Mouse (Mus musculus): Measurements from ENCODE around the gene Ncaph2.

The Ncaph2 gene

DNA sequence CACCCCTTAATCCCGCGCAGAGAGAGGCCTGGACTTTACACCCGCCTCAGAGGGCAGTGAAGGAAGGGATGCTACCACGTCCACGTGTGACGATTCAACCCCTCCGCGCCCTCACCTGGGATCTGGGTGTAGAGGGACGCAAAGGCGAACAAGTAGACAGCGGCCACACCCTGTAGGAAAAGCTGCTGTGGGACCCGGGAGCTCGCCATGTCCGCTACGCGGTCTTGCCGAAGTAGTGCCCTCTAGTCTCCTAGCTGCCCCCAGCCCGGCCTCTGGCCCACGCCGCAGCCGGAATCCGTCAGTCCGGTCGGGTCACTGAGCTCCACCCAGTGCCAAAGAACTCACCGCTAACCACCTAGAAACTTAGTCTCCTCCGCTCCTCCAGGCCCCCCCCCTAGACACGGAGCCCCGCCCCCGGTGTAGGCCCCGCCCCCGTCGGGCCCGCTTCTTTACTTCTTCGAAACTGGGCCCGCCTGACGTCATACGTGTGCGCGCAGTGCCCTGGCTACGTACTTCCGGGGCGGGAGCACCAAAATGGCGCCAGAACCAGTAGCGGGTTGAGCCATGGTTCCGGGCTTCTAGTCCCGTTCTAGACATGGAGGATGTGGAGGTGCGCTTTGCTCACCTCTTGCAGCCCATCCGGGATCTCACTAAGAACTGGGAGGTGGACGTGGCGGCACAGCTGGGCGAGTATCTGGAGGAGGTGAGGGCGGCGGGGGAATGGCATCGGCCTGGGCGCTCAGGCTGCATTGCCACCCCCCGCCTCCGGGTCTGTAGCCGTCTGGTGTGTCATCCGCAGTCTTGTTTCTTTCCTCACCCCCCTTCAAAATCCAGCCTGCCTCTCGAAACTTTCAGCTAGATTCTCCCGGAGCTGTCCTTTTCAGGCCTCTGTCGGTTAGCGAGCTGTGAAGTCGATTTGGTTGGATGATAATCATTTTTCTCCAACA is at the start of gene Ncaph2, which contains the start of gene Lmf2:
Gene Ncaph2 (plus strand): TSS at position 479 of the 947 bp plus-strand sequence.
Gene Lmf2 (minus strand): TSS at position 419 of the 947 bp plus-strand sequence.
- DNase-seq (ENCODE audit: extremely low read depth, low read depth, low spot score) = no peak

DNA sequence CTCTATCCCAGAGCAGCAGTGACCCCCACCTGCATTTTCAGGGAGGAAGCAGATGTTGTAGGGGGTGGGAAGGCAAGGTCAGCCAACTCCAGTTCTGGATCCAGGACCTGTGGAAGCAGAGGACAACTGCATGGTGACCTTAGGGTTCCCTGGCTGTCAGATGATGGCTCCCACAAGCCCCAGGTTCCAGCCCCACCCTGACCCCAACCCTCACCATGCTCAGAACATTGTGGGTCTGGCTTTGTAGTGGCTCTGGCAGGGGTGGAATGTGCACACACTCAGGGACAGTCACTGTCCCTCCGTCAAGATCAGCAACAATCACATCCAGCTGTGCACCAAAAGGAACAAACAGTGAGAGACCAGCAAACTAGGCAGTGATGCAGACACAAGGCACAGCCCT is 49.6 kb upstream of the Ncaph2 start:
- no peak for DNase-seq (ENCODE audit: extremely low read depth, low read depth, low spot score)

DNA sequence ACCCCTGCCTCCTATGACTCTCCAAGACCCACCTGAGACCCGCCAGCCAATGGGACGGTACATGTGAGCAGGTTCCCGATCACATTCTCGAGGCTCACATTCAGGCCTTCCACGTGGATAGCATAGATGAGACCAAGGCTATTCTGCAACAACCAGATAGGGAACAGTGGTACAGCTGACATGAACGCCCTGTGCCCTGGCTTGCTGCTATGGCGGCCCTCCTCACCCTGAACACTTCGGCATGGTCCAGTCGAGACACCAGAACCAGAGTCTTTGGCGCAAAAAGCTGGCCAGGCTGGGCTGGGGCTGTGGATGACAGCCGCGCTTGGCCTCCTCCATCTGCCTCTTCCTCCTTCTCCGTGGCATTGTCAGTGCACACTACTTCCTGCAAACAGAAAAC is 48.1 kb upstream of the Ncaph2 start:
- no peak for DNase-seq (ENCODE audit: extremely low read depth, low read depth, low spot score)

DNA sequence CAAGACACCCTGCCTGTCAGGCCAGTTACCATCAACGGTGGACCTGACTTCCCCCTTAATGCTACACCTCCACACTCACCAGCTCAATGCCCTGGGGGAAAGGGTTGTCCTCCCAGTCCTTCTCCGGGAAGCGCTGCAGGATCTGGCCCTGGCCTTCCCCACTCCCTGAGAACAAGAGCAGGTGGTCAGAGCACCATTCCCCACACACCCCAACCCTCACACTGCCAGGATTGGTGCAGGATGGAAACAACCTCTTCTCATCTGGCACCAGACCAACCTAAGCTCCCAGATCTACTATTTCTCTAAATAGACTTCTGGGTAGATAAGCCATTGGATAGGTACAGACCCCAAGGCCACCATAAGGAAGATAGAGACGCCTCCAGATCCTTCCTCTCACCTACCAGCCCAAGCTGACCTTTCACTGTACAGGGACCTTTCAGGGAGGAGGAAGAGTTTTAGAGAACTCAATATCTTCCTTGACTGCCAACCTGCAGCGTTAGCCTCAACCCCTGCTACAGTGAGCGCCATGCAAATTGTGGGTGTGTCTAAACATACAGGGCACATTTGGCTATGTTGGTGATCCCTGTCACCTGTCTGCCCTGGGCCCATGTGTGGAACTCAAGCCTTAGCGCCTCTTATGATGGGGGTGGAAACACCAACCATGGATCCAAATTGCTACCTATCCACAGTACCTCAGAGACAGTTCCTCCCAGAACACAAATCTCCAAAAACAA is 46.9 kb upstream of the Ncaph2 start:
- DNase-seq (ENCODE audit: extremely low read depth, low read depth, low spot score) = no peak

DNA sequence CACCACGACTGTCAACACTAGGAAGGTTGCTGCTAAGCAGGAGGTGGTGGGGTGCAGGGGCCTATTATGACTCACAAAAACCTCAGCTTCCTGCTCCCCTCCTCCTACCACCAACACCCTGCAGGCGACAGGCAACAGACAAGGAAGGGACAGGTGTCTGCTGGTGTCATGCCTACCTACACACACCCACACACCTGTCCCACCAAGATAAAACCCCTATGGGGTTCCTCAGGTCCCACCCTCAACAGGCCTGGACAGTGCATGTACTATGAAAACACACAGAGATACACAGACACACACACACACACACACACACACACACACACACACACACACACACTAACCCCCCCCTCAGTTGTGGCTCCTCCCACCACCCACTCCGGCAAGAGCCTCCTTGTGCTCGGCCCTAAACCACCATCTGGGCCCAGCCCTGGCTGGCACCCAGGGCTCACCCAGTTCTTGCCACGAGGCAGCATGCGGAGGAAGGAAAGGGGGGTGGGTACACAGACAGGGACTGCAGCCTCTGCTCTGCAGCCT is 45.5 kb upstream of the Ncaph2 start:
- no peak for DNase-seq (ENCODE audit: extremely low read depth, low read depth, low spot score)

DNA sequence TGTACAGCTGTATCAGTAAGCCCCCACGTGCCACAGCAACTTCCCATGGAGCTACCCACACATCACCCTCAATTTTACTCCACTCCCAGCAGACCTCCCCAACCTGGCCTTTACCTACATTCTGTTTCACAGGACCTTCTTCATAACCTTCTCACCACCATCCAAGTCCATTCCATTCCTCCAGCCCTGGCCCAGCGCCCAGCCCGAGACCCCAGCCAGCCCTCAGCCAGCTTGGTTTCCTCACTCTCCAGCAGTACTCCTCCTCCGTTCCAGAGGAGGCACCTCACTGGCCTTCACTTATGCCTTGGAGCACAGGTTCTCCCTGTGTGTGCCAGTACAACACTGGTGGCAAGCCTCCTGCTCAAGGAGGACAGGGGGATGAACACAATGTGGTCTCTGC is 42.2 kb upstream of the Ncaph2 start:
- DNase-seq (ENCODE audit: extremely low read depth, low read depth, low spot score) = no peak

DNA sequence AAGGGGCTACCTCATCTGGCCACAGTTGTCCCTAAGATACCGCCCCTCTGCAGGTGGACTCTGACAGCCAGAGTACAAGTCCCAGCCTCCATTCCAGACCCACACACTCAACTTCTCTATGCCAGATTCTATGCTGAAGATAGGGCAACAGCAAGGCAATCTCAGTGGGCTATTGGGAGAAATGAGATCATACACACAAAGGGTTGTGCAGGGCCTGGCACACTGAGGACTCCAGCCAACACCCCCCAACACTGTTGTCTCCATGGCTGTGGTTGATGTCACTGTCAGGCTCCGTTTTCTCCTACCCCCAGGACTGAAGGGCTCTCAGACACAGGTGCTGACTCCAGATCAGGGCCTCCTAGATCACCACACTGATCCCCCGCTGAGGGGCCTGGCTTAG is 41.4 kb upstream of the Ncaph2 start:
- no peak for DNase-seq (ENCODE audit: extremely low read depth, low read depth, low spot score)

DNA sequence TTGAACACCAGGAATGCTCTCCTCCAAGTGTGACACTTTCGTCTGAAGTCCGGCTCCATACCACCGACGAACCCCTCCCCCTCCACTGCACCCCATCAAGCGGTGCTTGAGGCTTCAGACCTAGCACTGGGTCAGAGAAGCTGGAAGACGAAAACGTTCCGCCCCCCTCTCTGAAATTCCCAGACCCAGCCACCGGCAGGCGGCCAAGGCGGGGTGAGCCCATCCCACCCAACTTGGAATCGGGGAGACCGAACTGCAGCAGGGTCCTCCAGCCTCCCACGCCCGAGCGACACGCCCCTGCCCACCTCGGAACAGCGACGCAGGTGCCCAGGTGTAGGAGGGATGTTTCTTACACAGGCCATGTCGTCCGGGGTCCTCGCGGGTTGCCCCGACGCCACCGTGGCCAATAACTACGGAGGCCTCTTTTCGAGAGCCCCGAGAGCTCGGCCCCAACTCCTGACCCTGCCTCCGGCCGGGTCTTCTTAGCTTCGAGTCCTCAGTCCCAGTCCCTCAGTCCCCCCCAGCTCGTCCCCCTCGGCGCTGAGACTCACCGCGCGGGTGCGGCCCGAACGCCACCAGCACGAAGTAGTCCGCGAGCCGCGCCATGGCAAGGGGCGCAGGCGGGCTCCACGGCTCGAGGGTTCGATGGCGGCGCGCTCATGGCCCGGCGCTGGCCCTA is 40.9 kb upstream of the Ncaph2 start:
- DNase-seq (ENCODE audit: extremely low read depth, low read depth, low spot score) = no peak

DNA sequence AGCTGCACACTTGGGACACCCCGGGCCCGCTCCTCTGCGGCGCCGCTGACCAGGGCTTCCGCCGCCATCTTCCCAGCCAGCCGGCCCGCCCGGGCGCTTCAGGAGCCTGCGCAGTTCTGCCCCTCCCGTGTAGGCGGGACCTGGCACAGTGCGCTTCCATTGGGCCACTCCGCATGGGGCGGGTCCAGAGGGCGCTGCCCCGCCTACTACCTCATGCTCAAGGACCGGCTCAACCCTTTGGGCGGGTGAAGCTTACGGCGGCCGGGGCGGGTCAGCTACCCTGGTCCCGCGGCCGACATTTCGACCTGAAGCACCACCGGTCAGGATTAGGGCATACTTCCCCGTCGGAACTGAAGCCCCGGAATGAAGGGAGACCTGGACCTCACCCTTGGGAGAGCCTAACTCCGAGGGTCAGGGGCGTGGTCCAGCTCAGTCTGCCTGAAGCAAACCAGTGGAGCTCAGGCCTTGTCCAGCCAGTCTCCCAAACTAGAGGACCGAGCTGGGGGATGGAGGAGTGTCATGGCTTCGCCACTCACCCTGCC is 40.3 kb upstream of the Ncaph2 start, which contains the start of gene Sbf1:
Gene Sbf1 (minus strand): TSS at position 122 of the 542 bp plus-strand sequence.
- DNase-seq (ENCODE audit: extremely low read depth, low read depth, low spot score) = peak; percentile 64

DNA sequence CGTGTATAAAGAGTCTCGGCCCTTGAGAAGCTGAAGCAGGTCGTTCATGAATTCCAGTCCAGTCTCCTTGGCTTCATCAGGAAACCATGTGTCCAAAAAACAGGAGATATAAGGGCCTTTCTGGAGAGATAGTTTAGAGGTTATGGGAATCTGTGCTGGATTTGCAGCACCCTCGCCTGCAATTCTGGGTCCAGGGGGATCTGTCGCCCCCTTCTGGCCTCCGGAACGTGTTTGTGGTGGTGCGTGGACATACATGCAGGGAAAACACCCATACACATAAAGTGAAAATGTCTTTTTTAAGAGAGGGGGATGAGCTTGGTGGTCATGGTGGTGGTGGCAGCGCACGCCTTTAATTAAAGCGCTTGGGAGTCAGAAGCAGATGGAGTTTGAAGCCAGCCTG is 39.4 kb upstream of the Ncaph2 start:
- DNase-seq (ENCODE audit: extremely low read depth, low read depth, low spot score) = no peak

DNA sequence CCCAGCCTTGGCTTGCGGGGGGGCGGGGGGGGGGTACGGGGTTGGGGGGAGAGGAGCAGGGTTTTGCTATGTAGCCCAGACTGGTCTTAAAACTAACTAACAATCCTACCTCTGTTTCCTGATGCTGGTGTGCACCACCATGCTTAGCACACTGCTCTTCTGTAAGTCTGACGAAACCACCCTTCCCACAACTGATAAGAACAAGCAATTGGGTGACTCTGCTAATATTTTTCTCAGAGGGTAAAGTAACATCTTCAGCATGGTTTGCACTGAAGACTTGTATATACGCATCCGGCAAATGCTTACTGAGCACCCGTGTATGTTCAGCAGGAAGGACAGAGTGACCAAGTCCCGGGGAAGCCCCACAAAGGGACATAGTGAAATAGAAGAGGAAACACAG is 34.3 kb upstream of the Ncaph2 start:
- no peak for DNase-seq (ENCODE audit: extremely low read depth, low read depth, low spot score)

DNA sequence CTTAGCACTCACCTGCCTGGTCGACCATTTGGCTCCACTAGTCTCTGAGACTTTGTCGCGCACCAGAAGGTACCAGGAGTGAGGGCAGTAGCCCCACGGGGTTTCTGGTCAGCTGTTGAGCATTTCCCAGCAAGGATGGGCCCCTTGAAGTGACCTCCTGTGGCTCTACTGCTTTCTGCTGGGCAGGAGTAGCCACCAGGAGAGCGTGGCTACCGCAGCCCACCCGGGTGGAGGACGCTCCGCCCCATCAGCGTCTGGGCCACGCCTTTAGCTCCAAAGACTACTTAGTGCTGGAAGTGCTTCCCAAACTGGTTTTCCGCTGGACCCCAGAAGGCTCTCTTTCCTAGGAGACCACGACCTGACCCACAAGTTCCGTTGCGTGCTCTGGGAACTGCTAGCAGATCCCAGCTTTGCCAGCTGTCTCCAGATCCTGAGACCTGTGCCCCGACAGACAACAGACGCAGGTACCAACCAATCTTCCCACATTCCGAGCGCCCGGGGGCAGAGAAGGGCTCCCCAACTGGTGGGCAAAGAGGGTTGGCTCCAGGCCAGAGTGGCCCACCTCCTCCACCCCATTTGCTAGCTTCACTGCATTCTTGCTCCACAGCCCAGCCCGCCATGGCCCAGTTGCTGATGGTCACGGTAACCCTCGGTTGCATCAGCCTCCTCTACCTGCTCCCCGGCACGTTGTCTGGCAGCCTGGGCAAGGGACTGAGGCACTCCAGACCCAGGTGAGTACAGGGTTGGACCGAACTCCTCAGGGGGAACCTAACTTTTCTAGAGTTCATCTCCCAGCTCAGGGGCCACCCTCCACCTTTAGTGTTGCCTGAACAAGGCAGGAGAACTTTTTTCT is 32.6 kb upstream of the Ncaph2 start, which contains the start of gene Adm2:
Gene Adm2 (plus strand): TSS at position 51 of the 853 bp plus-strand sequence.
- no peak for DNase-seq (ENCODE audit: extremely low read depth, low read depth, low spot score)

DNA sequence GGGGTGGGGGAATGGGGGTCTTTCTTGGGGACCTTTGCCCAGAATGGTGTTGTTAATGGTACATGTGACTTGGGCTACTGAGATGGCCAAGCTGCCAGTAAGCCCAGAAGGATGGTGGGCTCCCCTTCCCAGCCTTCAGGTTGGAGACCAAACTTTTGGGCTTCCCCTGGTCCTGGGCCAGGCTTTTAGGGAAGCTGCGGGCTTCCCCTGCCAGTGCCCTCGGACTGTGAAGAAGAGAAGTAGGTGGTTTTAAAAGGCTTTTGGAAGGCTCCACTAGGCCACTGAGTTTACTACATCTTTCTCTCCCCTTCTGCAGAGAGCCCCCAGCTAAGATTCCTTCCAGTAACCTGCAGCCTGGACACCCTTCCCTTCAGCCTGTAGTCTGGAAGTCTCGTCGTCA is 31.9 kb upstream of the Ncaph2 start:
- DNase-seq (ENCODE audit: extremely low read depth, low read depth, low spot score) = no peak

DNA sequence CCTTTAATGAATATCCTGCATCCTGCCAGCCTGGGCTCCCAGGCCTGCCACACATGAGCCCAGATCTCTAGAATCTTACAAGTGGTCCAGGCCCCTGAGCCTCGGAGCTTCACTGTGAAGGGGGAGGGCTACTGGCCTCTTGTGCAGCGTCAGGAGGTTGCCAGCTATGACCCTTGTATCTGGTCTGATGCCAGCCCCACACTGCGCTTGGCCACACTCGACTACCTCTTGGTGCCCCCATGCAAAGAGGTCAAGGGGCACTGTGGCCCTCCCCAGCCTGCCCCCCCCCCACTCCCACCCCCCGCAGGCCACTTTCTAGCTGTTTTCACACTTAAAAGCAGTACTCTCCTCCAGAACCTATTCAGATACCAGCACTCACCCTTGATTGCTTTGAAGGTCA is 29.1 kb upstream of the Ncaph2 start:
- DNase-seq (ENCODE audit: extremely low read depth, low read depth, low spot score) = no peak

DNA sequence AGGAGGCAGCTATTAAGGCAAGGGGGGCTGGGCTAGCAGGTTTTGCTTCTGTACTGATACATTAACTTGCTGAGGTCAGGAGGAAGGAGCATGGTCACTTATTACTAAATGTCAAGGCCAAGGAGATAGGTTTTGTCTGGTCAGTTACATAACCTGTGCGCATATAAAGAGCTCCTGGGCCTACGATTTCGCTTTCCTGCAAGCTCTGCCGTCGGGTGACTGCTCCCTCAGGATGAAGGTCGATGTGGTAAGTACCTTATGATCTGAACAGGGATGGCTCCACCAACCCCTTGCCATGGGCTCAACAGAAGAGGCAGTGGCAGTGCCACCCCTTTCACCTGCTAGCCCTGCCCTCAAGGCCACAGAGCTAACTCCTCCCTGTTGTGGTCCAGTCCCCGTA is 21.2 kb upstream of the Ncaph2 start, which contains the start of gene Miox:
Gene Miox (plus strand): TSS at position 128 of the 400 bp plus-strand sequence.
- no peak for DNase-seq (ENCODE audit: extremely low read depth, low read depth, low spot score)

DNA sequence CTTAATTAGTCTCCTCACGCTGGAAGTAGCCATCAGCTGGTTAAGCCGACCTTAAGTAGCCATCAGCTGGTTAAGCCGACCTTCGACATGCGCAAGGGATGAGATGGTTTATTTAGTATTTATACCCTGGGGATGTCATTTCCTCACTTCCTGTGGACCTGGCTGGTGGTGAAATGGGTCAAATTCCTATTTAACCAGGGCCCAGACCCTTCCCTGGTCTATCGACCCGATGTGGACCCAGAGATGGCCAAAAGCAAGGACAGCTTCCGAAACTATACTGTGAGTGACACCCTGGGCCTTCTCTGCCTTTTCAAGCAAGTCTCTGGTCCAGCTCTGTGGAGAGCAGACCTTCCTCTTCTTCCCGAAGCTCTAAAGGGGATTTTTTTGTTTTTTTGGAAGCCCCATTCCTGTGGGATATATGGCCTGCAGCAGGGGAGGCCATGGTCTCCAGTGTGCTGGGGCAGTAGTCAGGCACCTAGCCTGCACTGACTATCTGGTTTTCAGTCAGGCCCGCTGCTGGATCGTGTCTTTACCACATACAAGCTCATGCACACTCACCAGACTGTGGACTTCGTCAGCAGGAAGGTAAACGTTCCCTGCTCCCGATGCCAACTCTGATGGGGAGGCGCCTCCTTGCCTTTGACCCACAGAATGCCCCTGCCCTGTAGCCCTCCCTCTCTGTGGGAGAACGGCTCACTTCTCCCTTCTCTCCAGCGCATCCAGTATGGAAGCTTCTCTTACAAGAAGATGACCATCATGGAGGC is 20.6 kb upstream of the Ncaph2 start:
- DNase-seq (ENCODE audit: extremely low read depth, low read depth, low spot score) = no peak

DNA sequence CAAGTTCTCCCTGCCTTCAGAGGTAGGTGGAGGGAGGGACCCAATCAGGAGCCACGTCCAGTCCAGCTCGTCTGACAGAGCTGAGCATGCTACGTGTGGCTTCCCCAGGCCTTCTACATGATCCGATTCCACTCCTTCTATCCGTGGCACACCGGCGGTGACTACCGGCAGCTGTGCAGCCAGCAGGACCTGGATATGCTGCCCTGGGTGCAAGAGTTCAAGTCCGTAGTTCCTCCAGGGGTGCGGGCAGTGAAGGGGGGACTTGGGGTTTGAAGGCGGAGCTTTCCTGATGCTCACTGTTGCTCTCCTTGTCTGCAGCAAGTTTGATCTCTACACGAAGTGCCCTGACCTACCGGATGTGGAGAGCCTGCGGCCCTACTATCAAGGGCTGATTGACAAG is 19.1 kb upstream of the Ncaph2 start:
- DNase-seq (ENCODE audit: extremely low read depth, low read depth, low spot score) = no peak

DNA sequence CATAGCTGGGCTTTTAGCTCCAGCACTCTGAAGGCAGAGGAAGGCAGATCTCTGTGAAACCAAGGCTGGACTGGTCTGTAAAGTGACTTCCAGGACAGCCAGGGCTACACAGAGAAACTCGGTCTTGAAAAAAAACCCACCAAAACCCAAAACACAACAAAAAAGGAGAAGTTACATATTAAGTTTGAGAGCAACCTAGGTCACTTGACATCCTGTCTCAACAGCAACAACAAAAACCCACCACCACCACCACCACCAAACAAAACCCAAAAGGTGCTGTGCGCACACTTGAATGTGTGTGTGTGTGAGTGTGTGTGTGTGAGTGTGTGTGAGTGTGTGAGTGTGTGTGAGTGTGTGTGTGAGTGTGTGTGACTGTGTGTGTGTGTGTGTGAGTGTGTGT is 15.8 kb upstream of the Ncaph2 start:
- no peak for DNase-seq (ENCODE audit: extremely low read depth, low read depth, low spot score)

DNA sequence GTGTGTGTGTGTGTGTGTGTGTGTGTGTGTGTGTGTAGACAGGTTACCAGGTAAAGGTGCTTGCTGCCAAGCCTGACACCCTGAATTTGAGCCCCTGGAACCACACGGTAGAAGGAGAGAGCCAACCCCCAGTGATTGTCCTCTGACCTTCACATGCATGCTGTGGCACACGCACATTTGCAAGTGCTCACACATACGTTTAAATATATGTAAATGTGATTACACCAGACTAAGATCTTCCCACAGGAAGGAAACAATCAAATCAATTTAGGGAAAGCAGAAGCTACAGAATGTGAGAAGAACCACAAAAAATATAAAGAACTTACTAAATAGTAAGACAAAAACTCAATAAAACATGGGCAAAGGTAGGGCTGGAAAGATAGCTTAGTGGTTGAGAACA is 15.4 kb upstream of the Ncaph2 start:
- DNase-seq (ENCODE audit: extremely low read depth, low read depth, low spot score) = no peak
